Mouse (Mus musculus): ENCODE results near the gene Nit1.
A peak's percentile ranks its signal among the peaks of the same experiment; 100 is the strongest.

GRCm38 (mm10) chr1:171321415-171321814 lies 24.0 kb downstream of the Nit1 start:
- peak in 2 of 3 experiments; percentile 41 to 77; a peak in 4 of 6 replicates for TF ChIP-seq CTCF (IDR thresholded peaks at IDR 0.05 in 2 of 3, conservative IDR thresholded peaks at IDR 0.05 in 1 of 3; ENCODE audit: control insufficient read depth in 1 of 3, insufficient read depth in 1 of 3, low read depth in 2 of 3, low read length in 3 of 3, poor library complexity in 1 of 3, severe bottlenecking in 1 of 3)
- TF ChIP-seq POLR2A (IDR thresholded peaks at IDR 0.05; ENCODE audit: control insufficient read depth in 1 of 2, insufficient read depth in 1 of 2, low read depth in 1 of 2, low read length in 2 of 2, poor library complexity in 1 of 2): no peak
- TF ChIP-seq UBTF (IDR thresholded peaks at IDR 0.05; ENCODE audit: borderline replicate concordance, insufficient read depth, low read depth, low read length): no peak
- no peak for TF ChIP-seq TCF12 (IDR thresholded peaks at IDR 0.05; ENCODE audit: low read depth, low read length)
- TF ChIP-seq NELFE (IDR thresholded peaks at IDR 0.05; ENCODE audit: low read depth, low read length): no peak
- TF ChIP-seq GABPA (IDR thresholded peaks at IDR 0.05; ENCODE audit: low read depth, low read length): no peak
- TF ChIP-seq USF1 (IDR thresholded peaks at IDR 0.05; ENCODE audit: low read depth, low read length): no peak
- no peak for TF ChIP-seq NRF1 (IDR thresholded peaks at IDR 0.05; ENCODE audit: insufficient read depth, low read depth, low read length, poor library complexity, severe bottlenecking)
- no peak for TF ChIP-seq USF2 (IDR thresholded peaks at IDR 0.05; ENCODE audit: borderline replicate concordance in 1 of 2, insufficient read depth in 1 of 2, low read depth in 1 of 2, low read length in 2 of 2)
- TF ChIP-seq SIN3A (IDR thresholded peaks at IDR 0.05; ENCODE audit: low read length): peak; percentile 34; the same call in 1 of the 2 replicates
- no peak for TF ChIP-seq MAX (IDR thresholded peaks at IDR 0.05; ENCODE audit: low read length)
- peak; percentile 43; the same call in 1 of the 2 replicates for TF ChIP-seq ZC3H11A (IDR thresholded peaks at IDR 0.05; ENCODE audit: low read depth, low read length)
